Mouse (Mus musculus): ENCODE results near the gene Adrb1.
A peak's percentile ranks its signal among the peaks of the same experiment; 100 is the strongest.

The Adrb1 gene

DNA sequence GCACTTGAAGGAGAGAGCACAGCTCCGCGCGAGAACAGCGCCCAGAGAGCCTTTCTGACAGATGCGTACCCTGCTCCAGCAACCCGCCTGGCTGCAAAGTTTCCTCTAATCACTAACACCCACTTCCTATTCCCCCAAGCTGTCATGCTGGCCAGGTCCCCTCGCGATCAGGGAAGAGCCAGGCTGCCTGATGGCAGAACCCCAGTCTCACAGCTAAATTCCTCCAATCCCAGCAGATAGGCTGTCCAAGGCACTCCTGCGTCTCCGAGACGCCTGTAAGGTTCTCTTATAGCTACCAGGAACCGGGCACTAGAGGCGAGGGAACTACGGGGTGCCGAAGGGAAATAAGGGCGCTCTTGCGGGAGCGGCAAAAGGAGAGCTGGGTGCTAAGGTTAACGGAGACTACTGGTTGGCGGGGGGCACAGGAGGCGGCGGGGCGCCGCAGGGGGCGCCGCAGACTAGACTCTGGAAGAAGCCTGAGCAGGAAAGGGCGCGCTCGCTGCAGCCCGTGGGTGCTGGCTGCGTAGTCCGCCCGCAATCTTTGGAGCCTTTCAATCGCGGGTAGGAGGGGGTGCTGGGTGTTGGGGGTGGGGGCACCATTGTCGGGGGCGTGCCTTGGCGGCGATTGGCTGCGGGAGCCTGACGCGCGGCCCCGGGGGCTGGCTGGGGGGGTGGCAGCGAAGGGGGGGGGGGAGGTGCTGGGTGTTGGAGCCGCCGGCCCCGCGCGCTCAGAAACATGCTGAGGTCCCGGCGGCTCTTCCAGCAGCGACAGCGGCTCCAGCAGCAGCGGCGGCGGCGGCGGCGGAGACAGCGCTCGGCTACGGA is at the start of gene Adrb1:
Gene Adrb1, plus strand, starts transcription at position 813 of the 825 bp plus-strand sequence.
- peak; percentile 29 to 54 for DNase-seq (ENCODE audit: low spot score in 2 of 2)

DNA sequence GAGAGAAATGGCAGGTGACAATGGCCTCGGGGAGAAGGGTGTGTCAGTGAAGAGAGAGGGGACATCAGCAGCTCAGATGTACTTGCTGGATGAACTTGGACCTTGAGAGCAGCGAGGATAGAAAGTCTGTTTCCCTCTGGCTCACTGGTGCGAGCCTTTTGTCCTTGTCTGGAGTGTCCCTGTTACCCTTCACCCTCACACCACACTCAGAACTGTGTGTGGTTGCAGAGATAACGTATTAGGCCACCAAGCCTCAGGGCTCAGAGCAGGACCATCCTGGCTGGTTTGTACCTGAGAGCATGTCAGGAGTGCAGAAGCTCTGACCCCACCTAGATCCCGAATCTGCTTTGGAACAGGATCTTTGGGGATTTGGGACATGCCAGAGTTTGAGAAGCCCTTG is 46.3 kb upstream of the Adrb1 start:
- no peak for DNase-seq (ENCODE audit: low spot score in 2 of 2)

DNA sequence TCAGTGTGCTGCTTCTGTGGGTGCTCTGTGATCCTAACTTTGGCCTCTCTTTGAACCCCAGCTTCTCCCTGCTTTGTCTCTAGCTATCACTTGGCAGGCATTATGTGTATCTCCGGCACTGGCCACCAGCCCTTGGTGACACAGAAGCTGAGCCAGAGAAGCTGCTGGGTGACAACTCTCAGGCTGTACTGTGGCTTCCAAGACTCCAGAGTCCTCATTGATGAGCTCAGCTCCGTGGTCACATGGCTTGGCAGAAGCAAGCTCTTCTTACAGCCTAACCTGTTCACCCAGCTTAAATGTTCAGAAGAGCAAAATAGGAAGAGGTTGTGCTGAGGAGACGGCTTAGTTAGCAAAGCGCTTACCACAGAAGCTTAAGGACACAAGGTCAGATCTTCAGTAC is 45.5 kb upstream of the Adrb1 start:
- no peak for DNase-seq (ENCODE audit: low spot score in 2 of 2)

DNA sequence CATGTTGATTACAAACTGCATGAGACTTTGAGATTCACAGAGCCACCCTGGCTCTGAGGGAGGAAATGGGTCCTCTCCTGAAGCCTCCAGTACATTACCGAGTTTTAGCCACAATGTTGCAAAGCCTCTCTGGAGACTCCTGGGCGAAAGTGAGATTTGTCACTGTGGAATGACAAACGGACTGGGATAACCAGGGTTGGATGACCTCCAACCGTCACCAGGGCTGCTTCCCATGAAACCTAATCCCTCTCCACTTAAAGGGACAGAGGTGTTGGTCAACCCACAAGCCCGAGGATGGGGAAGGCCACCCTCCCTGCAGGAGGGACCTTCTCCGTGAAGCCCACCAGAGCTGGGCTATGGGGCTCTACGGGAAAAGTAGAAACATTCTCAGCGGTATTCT is 44.4 kb upstream of the Adrb1 start:
- no peak for DNase-seq (ENCODE audit: low spot score in 2 of 2)

DNA sequence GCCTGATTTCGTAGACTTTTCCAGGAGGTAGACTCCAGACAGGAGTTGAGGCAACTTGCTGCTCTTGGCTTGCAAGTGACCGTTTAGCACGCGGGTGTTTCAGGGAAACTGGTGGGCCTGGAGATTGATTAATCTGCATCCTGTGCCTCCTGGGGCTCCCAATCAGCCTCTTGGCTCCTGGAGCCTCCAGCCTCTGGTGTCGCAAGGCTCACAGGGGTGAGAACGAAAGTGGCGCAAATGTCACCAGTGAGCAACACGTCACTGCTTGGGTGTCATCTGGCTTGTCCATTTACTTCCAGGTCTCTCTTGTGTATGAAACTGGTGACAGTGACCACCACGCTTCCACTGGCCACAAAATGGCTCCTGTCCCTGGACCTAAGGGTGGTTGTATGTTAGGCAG is 43.5 kb upstream of the Adrb1 start:
- no peak for DNase-seq (ENCODE audit: low spot score in 2 of 2)

DNA sequence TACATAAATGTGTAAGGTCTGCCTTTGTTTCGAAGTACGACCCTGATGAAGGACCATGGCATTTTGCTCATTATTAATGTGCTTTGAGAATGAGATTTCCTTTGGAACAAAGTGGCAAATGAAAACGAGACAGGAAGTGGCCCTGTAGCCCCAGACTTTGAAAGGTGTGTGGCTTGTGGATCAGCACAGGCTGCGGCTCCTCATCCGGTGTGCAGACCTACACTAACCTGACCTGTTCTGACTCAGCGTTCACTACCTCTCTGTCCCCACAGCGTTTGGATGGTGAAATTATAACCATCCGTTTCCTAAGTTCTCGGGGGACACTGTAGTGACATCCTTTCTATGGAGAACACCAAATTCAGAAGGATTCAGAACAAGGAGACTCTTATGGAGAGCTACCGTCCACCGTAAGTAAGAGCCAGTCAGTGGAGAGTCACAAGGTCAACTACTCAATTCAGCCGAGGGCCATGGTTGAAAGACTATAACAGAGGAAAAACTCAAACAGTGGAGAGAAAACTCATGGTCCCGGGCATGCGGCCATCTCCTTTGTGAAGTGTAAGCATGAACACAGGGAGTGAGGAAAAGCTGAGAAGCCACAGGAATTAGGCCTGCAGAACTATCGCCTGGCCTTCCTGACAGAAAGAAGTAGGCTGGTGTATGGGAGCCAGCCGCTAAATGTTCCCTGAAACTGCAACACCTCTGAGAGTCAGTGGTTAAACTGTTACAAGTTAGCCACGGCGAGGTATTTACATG is 42.6 kb upstream of the Adrb1 start:
- DNase-seq (ENCODE audit: low spot score in 2 of 2): no peak

DNA sequence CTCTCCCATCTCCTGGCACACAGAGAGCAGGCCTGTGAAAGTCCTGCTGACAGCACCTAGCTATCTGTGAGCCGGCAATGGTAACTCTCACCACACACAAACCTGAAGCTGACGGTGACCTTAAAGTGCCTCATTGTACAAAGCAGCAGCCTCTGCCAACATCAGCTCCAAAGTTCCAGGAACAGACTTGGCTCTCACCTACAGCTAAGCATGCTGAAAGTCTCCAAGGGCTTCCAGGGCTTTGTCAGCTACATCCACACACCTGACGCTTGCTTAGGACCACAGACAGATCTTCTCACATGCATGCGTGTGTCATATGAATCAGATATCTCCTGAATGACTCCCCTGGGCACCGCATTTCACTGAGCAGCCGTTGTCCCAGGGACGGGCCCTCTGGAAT is 42.0 kb upstream of the Adrb1 start:
- no peak for DNase-seq (ENCODE audit: low spot score in 2 of 2)

DNA sequence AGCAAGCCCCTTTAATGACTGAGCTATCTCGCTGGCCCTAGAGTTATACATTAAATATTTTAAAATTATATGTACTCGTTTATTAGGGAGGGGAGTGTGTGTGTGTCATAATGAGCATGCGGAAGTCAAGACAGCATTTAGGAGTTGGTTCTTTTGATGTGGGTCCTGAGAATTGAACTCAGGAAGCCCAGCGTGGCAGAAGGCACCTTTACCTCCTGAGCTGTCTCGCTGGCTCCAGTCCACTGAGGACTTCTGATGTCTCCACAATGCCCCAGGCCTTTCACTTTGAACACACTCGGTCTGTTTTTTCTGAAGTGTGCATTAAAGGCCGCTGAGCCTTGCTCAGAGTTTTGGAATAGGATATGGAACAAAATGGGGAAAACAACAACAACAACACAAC is 39.7 kb upstream of the Adrb1 start:
- DNase-seq (ENCODE audit: low spot score in 2 of 2): peak; percentile 32 to 33

DNA sequence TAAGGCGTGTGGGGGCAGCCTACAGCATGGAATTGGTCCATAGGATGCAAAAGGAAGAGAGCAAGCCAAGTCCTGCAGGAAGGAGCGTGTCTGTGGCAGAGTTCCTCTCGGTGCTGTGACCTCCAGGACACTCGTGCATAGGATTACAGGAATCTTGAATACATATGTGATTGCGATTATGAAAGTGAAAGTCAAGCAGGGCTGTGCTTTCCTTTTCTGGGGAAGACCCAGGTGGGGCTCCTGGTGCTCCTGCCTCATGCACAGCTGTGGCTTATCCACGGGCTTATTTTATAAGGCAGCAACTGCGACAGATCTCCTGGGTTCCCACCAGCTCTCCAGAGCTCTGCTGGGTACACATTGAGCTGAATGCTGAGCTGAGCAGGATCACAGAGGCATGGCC is 39.2 kb upstream of the Adrb1 start:
- DNase-seq (ENCODE audit: low spot score in 2 of 2): no peak

DNA sequence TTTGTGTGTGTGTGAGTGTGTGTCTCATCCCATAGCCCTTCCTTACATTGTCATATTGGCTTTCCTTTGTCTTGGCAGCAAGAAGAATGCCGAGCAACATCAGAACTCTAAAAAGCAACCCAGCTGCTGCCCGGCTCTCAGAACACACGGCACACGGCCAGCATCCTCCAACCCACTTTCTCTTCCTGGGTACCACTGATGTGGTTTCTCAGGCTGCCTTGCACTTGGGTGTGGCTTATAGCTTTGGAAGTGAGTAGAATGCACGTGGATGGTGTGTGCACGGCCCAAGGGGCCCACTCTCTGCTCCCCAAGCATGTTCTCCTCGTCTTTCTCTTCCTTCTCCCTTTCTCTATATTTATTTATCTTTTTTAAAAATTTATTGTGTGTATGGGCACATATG is 36.5 kb upstream of the Adrb1 start:
- peak; percentile 61 to 67 for DNase-seq (ENCODE audit: low spot score in 2 of 2)

DNA sequence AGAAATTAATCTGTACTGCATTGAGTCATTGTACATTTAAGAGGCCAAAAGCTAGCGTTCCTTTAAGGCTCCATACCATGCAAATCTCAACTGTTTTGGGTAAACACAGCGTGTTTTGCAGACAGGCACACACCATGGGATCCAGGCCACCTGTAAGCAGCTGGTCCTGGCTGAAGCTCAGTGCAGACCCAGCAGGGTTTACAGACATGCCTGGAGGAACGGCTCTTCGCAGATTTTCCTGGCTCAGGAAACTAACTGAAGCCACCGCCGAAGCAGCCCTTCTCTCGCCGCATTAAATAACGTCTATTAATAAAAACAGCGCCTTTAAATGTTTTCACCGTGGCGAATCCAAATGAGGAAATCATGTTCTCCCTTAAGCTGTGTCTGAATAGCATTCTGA is 35.8 kb upstream of the Adrb1 start:
- DNase-seq (ENCODE audit: low spot score in 2 of 2): peak in 1 of 2 experiments; percentile 5

DNA sequence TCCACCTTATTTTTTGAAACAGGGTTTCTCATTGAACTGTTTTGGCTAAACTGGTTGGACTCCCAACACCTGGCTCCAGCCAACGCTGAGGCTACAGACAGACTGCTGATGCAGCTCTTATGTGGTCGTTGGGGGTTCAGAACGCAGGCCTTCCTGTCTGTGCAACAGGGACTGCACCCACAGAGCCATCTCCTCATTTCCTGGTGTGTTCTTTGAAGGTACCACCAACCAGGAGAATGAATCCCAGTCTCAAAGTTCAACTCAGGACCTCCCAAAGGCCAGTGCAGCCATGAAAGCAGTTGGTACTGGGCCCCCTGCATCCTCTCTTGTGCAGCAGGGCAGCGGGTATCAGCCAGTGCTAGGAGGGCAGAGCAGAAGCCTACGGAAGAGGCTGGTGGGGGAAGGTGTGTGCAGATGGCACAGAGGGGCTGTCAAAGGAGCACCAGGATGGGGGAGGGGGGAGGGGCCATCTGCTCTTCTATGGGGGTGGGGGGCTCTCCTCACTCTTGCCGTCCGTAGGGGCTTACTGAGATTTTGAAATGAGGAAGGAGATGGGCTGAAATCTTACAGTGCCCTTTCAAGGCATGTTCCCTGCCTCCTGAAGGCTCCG is 34.9 kb upstream of the Adrb1 start:
- DNase-seq (ENCODE audit: low spot score in 2 of 2): peak; percentile 22 to 36

DNA sequence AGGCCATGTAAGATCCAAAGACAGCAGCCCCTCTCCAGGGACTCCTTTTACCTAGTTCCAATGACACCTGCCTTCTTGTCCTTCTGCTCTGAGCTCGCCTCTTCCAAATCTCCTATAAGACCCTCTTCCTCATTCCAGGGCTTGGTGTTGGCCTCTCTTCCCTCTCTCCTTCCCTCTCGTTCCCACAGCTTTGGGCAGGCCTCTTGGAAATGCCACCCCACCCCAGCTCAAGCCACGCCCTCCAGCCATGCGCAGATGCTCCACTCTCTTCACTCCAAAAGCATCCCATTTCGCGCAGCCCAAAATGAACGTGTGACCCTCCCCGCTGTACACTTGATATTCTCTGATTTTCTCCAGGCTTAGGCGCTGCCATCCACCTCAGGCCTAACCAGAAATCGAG is 34.3 kb upstream of the Adrb1 start:
- peak in 1 of 2 experiments; percentile 4 for DNase-seq (ENCODE audit: low spot score in 2 of 2)

DNA sequence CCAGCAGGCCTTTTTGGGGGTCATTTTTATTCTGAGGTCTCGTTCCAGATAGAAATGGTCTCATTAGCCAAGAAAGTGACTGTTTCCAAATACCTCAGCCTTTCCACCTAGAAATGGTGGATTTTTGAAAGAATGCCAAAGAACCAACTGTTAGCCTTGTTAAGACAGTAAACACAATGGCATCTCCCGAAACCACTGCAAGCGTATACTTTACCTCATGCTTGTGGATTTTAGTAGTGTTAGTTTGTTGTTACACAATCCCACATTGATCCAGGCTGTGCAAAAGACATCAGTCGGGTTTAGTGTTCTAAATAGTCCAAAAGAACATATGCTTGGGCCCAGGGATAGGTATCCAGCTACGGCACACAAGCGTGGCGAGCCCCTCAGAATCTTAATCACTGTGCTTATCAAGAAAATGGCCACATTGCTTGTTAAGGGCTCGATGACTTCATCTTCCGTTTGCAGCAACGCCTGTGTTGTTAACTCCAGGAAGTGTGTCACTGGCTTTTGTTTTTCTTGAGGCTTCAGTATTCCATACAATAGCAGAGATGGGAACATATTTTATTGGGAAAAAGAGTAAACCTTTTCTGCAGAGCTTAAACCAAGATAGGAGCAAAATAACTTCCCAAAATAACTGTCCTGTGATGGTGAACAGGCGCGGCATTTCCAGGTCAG is 33.2 kb upstream of the Adrb1 start:
- no peak for DNase-seq (ENCODE audit: low spot score in 2 of 2)

DNA sequence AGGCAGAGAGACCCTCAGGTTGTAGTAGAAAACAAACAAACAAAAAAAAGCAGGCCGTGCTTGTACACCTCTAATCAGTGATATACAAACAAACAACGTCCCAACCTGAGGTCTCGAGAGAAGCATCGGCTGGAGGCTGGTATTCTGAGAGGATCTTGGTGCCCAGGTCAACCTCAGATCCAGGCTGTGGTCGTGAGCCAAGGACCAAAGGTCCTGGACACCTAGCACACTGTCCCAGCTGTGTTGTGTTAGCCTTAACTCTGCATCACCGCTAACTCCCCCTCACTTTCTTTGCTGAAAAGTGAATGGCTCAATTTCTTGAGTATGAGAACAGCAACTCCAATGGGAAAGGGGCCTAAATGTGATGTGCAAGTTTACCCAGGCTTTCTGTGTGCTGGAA is 32.5 kb upstream of the Adrb1 start:
- DNase-seq (ENCODE audit: low spot score in 2 of 2): no peak

DNA sequence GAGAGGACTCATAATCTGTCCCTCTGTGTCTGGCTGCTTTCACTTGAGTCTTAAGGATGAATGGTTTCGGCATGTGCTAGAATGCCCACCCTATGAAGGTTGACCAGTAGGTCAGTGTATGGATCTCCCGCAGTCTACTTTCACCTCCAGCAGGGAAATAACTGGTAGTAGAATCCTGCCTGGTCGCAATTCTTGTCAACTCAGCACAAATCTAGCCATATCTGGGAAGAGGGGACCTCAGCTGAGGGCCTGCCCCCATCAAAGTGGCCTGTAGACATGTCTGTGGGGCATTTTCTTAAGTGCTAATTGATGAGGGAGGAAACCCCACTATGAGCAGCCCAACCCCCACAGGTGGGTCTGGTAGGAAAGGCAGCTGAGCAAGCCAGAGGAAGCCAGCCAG is 30.9 kb upstream of the Adrb1 start:
- DNase-seq (ENCODE audit: low spot score in 2 of 2): no peak

DNA sequence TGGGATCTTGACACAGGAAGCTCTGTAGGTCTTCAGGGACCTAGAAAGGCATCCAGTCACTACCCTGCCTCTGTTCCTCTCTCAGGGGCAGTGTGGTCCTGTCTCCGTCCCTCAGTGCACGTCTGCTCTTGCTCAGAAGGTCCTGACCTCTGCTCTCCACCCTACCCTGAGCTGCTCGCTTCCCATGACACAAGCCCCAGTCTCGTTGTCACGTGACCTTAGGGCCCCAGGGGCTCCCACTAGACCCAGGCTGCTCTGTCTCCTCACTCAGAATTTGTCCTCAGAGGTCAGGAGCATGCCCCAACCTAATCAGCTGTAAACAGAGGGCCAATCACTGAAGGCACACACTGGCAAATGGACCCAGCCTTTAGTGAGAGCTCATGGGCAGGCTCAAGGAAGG is 29.5 kb upstream of the Adrb1 start:
- DNase-seq (ENCODE audit: low spot score in 2 of 2): no peak

DNA sequence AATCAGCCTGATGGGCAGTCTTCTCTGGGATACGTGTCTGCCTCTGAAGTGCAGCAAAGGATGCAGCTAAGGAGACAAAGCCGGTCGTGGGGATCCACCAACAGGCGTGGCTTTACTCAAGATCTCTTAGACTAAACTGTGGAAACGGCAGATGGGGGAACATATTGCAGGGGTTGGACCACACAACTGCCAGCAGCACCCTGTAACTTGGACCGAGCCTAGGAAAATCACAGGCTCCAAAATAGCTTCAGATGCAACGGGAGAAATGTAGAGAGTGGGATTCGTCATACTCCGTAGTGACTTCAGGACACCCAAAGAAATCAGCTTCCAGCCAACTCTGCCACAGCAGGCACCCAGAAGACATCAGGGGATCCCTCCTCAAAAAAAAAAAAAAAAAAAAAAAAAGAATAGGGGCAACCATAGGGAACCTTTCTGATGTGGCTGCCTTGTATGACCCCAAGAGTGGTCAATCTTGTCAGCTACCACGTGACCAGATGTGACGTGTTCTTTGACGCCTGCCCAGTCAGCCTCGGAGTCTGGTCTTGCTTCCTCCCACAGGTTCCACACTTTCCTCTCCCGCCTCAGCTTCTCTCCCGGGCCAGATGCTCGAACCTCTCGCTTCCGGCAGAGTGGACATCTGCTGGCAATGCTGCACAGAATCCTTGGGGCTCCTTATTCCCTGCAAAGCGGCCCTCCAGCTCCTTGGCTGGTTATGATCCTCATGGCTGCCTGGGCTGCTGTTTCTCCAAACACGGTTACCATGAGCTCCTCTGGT is 24.4 kb upstream of the Adrb1 start:
- DNase-seq (ENCODE audit: low spot score in 2 of 2): no peak

DNA sequence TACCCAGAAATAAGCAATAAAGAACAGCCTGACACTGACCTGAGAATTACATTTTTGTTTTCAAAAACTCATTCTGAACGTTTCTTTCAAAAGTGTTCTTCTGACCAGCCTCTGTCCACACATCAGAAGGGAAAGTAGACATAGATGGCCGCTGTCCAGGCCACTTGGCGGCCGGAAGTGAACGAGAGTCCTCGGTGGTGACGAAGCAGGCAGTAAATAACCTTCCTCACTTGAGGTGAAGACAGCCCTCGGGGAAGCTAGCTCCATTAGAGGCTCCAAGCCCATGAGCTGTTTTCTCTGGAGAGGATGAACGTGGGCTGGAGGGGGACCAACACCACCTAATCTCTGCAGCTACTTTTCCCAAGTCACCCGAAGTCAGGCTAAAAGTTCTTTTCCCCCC is 21.2 kb upstream of the Adrb1 start:
- no peak for DNase-seq (ENCODE audit: low spot score in 2 of 2)

DNA sequence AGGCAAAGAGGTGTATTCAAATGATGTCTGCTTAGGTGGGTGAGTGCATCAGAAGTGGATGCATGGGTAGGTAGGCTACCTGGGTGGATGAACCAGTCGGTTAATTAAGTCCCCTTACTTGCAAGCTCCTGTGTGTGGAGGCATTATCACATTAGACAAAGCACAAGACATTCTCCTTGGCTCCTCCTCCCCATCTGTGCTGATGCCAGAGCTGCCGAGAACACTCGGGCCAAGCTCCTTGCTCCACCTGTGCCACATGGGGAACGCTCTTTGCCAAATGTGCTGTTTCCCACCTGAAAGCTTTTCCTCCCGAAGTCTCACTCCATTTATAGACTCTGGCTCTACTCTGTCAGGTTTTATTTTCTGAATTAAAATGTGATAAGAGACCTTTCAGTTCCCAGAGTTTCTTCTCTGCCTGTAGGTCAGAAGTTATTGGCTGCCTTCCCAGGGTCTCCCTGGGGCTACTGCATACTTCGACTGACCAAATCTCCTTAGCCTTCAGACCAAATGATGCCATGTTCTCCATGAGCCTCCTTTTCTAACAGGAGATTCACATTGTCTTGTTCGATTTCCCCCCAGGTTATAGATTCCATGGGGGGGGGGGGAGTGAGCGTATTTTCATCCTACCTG is 20.5 kb upstream of the Adrb1 start:
- DNase-seq (ENCODE audit: low spot score in 2 of 2): no peak

DNA sequence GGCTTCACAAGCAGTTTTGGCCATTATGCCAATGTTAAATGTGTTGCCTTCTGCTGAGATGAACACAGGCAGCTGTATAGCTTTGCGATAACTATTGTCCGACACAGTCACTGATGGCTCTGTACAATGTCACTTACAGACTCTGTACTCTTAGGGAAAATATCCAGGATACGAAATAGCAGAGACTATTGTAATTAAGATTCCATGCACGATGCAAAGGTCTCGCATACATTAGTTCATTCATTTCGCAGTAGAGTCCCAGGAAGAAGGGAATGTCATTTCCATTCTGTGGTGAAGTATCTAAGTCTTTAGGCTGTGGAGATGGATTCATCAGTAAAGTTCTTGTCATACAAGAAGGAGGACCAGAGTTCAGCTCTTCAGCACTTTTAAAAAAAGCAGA is 20.0 kb upstream of the Adrb1 start:
- no peak for DNase-seq (ENCODE audit: low spot score in 2 of 2)

Measured in thymus, postnatal 10 days (tissue).